Mouse (Mus musculus) ES-E14 (cell line): Measurements from ENCODE around the gene 2610507B11Rik.

Experiments
- CHD2 ChIP-seq: IDR thresholded peaks from 2 replicates; pipeline ENCODE4 v1.6.1; 2014; ENCODE audit warnings: mild to moderate bottlenecking, low read depth, low read length, inconsistent platforms
- HCFC1 ChIP-seq: IDR thresholded peaks from 2 replicates; pipeline ENCODE4 v1.6.1; 2012; ENCODE audit warnings: low read length, inconsistent platforms, borderline replicate concordance; ENCODE audit not compliant: insufficient read depth
- MAFK ChIP-seq: IDR thresholded peaks from 2 replicates; pipeline ENCODE4 v1.6.1; 2014; ENCODE audit warnings: mild to moderate bottlenecking, low read depth, low read length, inconsistent platforms; ENCODE audit not compliant: insufficient read depth
- ZNF384 ChIP-seq: IDR thresholded peaks from 2 replicates; pipeline ENCODE4 v1.6.1; 2012; ENCODE audit warnings: low read depth, low read length, inconsistent platforms

GRCm38 (mm10) chr11:78215709-78216317 lies 45.7 kb upstream of the 2610507B11Rik start:
- TF ChIP-seq CHD2 (no peak), ZNF384 (no peak), MAFK (no peak), HCFC1 (no peak)
